Mouse (Mus musculus) myocyte (in vitro differentiated cells): ENCODE results near the gene Zwilch. TPM values are rescaled to one million over a fixed set of nuclear protein-coding genes. Genes with fewer than 3 reads are reported as not detected.

Experiments used
- H3K27me3 ChIP-seq: one replicate; pipeline ENCODE4 v1.6.1; 2011; ENCODE audit not compliant: control insufficient read depth, insufficient read depth, insufficient read length
- H3K36me3 ChIP-seq: one replicate; pipeline ENCODE4 v1.6.1; 2011; ENCODE audit not compliant: control insufficient read depth, insufficient read depth
- H3K4me2 ChIP-seq: one replicate; pipeline ENCODE4 v1.6.1; 2011; ENCODE audit warnings: low read depth, control low read depth
- H3K4me3 ChIP-seq: one replicate; pipeline ENCODE4 v1.5.1; 2011; ENCODE audit warnings: mild to moderate bottlenecking, control low read depth, moderate library complexity
- H3K79me2 ChIP-seq: one replicate; pipeline ENCODE4 v1.6.1; 2011; ENCODE audit not compliant: control insufficient read depth, insufficient read depth
- H3ac ChIP-seq: one replicate; pipeline ENCODE4 v1.6.1; 2011; ENCODE audit not compliant: control insufficient read depth, insufficient read length
- CEBPB ChIP-seq: IDR thresholded peaks from 2 replicates; pipeline ENCODE4 v1.6.1; 2011; ENCODE audit warnings: mild to moderate bottlenecking, moderate library complexity; ENCODE audit not compliant: poor library complexity, insufficient read depth, severe bottlenecking
- E2F4 ChIP-seq: IDR thresholded peaks from one replicate; pipeline ENCODE4 v1.6.1; 2011; ENCODE audit warnings: mild to moderate bottlenecking, control low read depth, moderate library complexity; ENCODE audit not compliant: insufficient read depth
- MAX ChIP-seq: IDR thresholded peaks from one replicate; pipeline ENCODE4 v1.6.1; 2011; ENCODE audit warnings: low read depth, mild to moderate bottlenecking, control low read depth
- MYOD1 ChIP-seq, 3 experiments: IDR thresholded peaks; one replicate each; pipeline ENCODE4 v1.6.1; 2011; ENCODE audit warnings: control low read depth in 2 of 3, low read depth in 2 of 3, mild to moderate bottlenecking in 2 of 3, moderate library complexity in 1 of 3; ENCODE audit not compliant: insufficient read length in 2 of 3, control insufficient read depth in 1 of 3
- MYOG ChIP-seq, 3 experiments: IDR thresholded peaks; one replicate each; pipeline ENCODE4 v1.6.1; 2011; ENCODE audit warnings: control low read depth in 2 of 3, low read depth in 2 of 3, mild to moderate bottlenecking in 2 of 3; ENCODE audit not compliant: insufficient read length in 2 of 3, control insufficient read depth in 1 of 3, insufficient read depth in 1 of 3
- POLR2A ChIP-seq: IDR thresholded peaks from one replicate; pipeline ENCODE4 v1.6.1; 2011; ENCODE audit warnings: low read depth, mild to moderate bottlenecking, control low read depth, moderate library complexity; ENCODE audit not compliant: insufficient read length
- POLR2AphosphoS2 ChIP-seq: IDR thresholded peaks from one replicate; pipeline ENCODE4 v1.6.1; 2011; ENCODE audit warnings: low read depth, control low read depth; ENCODE audit not compliant: insufficient read length
- REST ChIP-seq: IDR thresholded peaks from one replicate; pipeline ENCODE4 v1.6.1; 2011; ENCODE audit warnings: mild to moderate bottlenecking, control low read depth, moderate library complexity; ENCODE audit not compliant: insufficient read depth, insufficient read length
- SRF ChIP-seq: IDR thresholded peaks from one replicate; pipeline ENCODE4 v1.6.1; 2011; ENCODE audit warnings: low read depth; ENCODE audit not compliant: control insufficient read depth, insufficient read length
- TCF12 ChIP-seq: IDR thresholded peaks from one replicate; pipeline ENCODE4 v1.6.1; 2011; ENCODE audit warnings: mild to moderate bottlenecking, control low read depth; ENCODE audit not compliant: poor library complexity, insufficient read depth, severe bottlenecking
- TCF3 ChIP-seq: IDR thresholded peaks from one replicate; pipeline ENCODE4 v1.6.1; 2011; ENCODE audit warnings: low read depth, control low read depth; ENCODE audit not compliant: insufficient read length
- USF1 ChIP-seq: IDR thresholded peaks from one replicate; pipeline ENCODE4 v1.6.1; 2011; ENCODE audit warnings: low read depth, mild to moderate bottlenecking, control low read depth, moderate library complexity
- polyA plus RNA-seq: library from polyadenylated mRNA; unstranded; fragments of >200 nt; fragmentation: generic; extraction: Trizol; gene quantifications from one replicate; pipeline ENCODE4 v1.2.1, GENCODE M21; 2012; ENCODE audit warnings: missing spikeins

Gene Zwilch
- polyA plus RNA-seq, 1 experiment, result 7.1 TPM

GRCm38 (mm10) chr9:64122601-64123000 is 50.3 kb downstream of the Zwilch start:
- Histone ChIP-seq H3K36me3 (no peaks in the 10 kb centered on the region), H3K4me3 (no peak overlapping the region), H3K27me3 (no peaks in the 10 kb centered on the region), H3ac (no peak overlapping the region), H3K4me2 (no peak overlapping the region), H3K79me2 (no peaks in the 10 kb centered on the region)
- TF ChIP-seq CEBPB (no peak), TCF3 (no peak), POLR2AphosphoS2 (no peak), TCF12 (no peak), SRF (no peak), MYOD1 (IDR thresholded peaks at IDR 0.05; ENCODE audit: control insufficient read depth in 1 of 3, insufficient read length in 2 of 3, low read depth in 2 of 3) (no peak), USF1 (no peak), REST (no peak), E2F4 (no peak), MYOG (IDR thresholded peaks at IDR 0.05; ENCODE audit: control insufficient read depth in 1 of 3, insufficient read depth in 1 of 3, insufficient read length in 2 of 3, low read depth in 2 of 3) (no peak), MAX (no peak), POLR2A (no peak)

GRCm38 (mm10) chr9:64120584-64121277 is 52.2 kb downstream of the Zwilch start:
- TF ChIP-seq MYOG (IDR thresholded peaks at IDR 0.05; ENCODE audit: control insufficient read depth in 1 of 3, insufficient read depth in 1 of 3, insufficient read length in 2 of 3, low read depth in 2 of 3) (no peak), SRF (no peak), POLR2AphosphoS2 (no peak), CEBPB (no peak), POLR2A (no peak), E2F4 (no peak), TCF3 (no peak)
- Histone ChIP-seq H3K27me3 (no peaks in the 10 kb centered on the region), H3K79me2 (no peaks in the 10 kb centered on the region), H3K4me3 (no peak overlapping the region), H3K36me3 (no peaks in the 10 kb centered on the region), H3K4me2 (no peak overlapping the region), H3ac (no peak overlapping the region)

GRCm38 (mm10) chr9:64119898-64120297 is 53.0 kb downstream of the Zwilch start:
- H3K4me2 ChIP-seq, result no peak overlapping the region
- H3K79me2 ChIP-seq, result no peaks in the 10 kb centered on the region
- no peak overlapping the region for H3K4me3 ChIP-seq
- no peaks in the 10 kb centered on the region for H3K36me3 ChIP-seq
- H3ac ChIP-seq, result no peak overlapping the region
- H3K27me3 ChIP-seq, result no peaks in the 10 kb centered on the region
- TF ChIP-seq CEBPB (no peak), POLR2A (no peak), SRF (no peak), USF1 (no peak), TCF3 (no peak), MYOD1 (IDR thresholded peaks at IDR 0.05; ENCODE audit: control insufficient read depth in 1 of 3, insufficient read length in 2 of 3, low read depth in 2 of 3) (no peak), TCF12 (no peak), MAX (no peak), POLR2AphosphoS2 (no peak), MYOG (IDR thresholded peaks at IDR 0.05; ENCODE audit: control insufficient read depth in 1 of 3, insufficient read depth in 1 of 3, insufficient read length in 2 of 3, low read depth in 2 of 3) (no peak), E2F4 (no peak), REST (no peak)

- TF ChIP-seq TCF3 (no peak), USF1 (no peak), POLR2A (no peak), E2F4 (no peak), REST (no peak), MYOD1 (IDR thresholded peaks at IDR 0.05; ENCODE audit: control insufficient read depth in 1 of 3, insufficient read length in 2 of 3, low read depth in 2 of 3) (no peak), MAX (no peak), SRF (no peak), POLR2AphosphoS2 (no peak), CEBPB (no peak), MYOG (IDR thresholded peaks at IDR 0.05; ENCODE audit: control insufficient read depth in 1 of 3, insufficient read depth in 1 of 3, insufficient read length in 2 of 3, low read depth in 2 of 3) (no peak), TCF12 (no peak)
- Histone ChIP-seq H3K4me2 (no peak within 1 kb of the TSS), H3K27me3 (no peaks in the 10 kb centered on the region), H3K79me2 (no peaks in the 10 kb centered on the region), H3K4me3 (no peak within 1 kb of the TSS), H3ac (no peak within 1 kb of the TSS), H3K36me3 (no peaks in the 10 kb centered on the region)
These were observed 56.0 kb downstream of the Zwilch start, which contains the start of gene Lctl for GRCm38 (mm10) chr9:64116876-64117275. Gene Lctl (plus strand): TSS chr9:64117147.

- TF ChIP-seq USF1, result no peak
- TF ChIP-seq REST, result no peak
- no peak for TF ChIP-seq SRF
- no peak for TF ChIP-seq E2F4
- no peak for TF ChIP-seq MYOD1 (IDR thresholded peaks at IDR 0.05; ENCODE audit: control insufficient read depth in 1 of 3, insufficient read length in 2 of 3, low read depth in 2 of 3)
- no peak for TF ChIP-seq CEBPB
- no peak for TF ChIP-seq MYOG (IDR thresholded peaks at IDR 0.05; ENCODE audit: control insufficient read depth in 1 of 3, insufficient read depth in 1 of 3, insufficient read length in 2 of 3, low read depth in 2 of 3)
- TF ChIP-seq MAX, result no peak
- no peak for TF ChIP-seq POLR2AphosphoS2
- Histone ChIP-seq H3K27me3 (no peaks in the 10 kb centered on the region), H3K4me2 (no peak overlapping the region), H3K36me3 (no peaks in the 10 kb centered on the region), H3K79me2 (no peaks in the 10 kb centered on the region), H3ac (no peak overlapping the region), H3K4me3 (no peak overlapping the region)
These were observed 57.1 kb downstream of the Zwilch start for GRCm38 (mm10) chr9:64115756-64116155.
